Mouse (Mus musculus): ENCODE data around the gene Farp1. TPM values are rescaled to one million over a fixed set of nuclear protein-coding genes. Genes with fewer than 3 reads are reported as not detected.

Farp1 gene
- polyA plus RNA-seq, 2 experiments: 43.3 to 78.5 TPM

DNA sequence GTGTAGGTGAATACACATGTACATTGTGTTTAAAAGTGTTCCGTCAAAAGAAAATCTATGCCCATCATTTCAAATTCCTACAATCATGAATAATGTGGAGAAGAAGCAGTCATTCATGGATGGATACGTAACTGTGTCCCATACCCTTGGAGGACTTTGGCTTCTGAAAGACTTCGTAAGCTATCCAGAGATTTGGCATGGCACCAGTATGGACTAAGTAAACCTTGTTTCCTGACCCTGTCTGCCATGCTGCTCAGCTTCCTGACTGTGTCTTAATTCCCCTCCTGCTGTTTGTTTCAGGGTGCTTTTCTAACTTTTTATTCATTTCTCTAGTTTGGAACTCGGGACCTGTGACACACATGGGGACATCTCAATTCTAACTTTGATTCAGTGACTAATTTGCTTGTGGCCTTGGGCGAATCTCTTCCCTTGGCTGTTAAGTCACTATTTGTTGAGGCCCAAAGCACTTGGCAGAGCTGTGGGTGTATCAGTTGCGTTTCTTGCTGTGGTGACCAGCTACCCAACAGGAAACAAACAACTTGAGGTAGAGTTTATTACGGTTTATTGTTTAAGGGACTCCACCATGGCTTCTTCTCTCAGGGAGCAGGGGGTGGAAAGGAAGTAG lies 108.9 kb downstream of the Farp1 start:
- no peak overlapping the region for H3K27ac ChIP-seq (replicated peaks; ENCODE audit: low read depth, low read length)
- TF ChIP-seq POLR2A (IDR thresholded peaks at IDR 0.05; ENCODE audit: borderline replicate concordance, extremely low read depth, insufficient read depth, insufficient read length): no peak
- peaks cover 28% of the 10 kb centered on the region for H3K4me1 ChIP-seq (ENCODE audit: control insufficient read depth, insufficient read depth, low read length)
- no peak overlapping the region for H3K4me3 ChIP-seq (replicated peaks; ENCODE audit: low read length)
- H3K9ac ChIP-seq (ENCODE audit: low read depth, low read length, severe bottlenecking): no peak overlapping the region
- no peak overlapping the region for H3K4me2 ChIP-seq (replicated peaks; ENCODE audit: low read depth, low read length, severe bottlenecking)
- no peaks in the 10 kb centered on the region for H3K27me3 ChIP-seq (ENCODE audit: control insufficient read depth, insufficient read depth, low read length)
- H3K9me3 ChIP-seq (ENCODE audit: control insufficient read depth, low read length): no peaks in the 10 kb centered on the region
- no peak for DNase-seq (ENCODE audit: low spot score)
- no peaks in the 10 kb centered on the region for H3K36me3 ChIP-seq (ENCODE audit: control insufficient read depth, insufficient read depth, low read length)
- 83% methylated on average over 7 of the region's 7 CpGs for WGBS
- ATAC-seq (ENCODE audit: low FRiP score, low read depth): no peak

DNA sequence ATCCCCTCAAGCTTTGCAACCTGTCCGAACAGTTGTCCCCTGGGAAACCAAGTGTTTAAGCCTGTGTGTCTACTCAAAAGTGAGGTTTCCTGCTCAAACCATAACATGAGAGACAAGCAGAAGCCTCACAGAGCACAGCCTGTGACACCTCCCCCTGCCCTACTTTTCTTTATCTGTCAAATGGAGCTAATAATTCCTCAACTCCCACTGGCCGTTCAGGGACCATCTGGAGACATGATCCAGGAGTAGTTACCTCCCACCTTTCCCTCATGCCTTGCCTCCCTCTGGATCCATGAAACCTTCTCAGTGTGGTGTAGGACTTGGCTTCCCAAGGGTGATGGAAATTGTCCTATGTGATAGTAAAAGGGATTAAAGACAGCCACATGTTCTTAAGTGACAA lies 109.5 kb downstream of the Farp1 start:
- WGBS: 37% methylated on average over 2 of the region's 2 CpGs

GRCm38 (mm10) chr14:121145291-121145690 lies 110.3 kb downstream of the Farp1 start:
- no peak overlapping the region for H3K27ac ChIP-seq (replicated peaks; ENCODE audit: low read depth, low read length)
- no peak overlapping the region for H3K4me2 ChIP-seq (replicated peaks; ENCODE audit: low read depth, low read length, severe bottlenecking)
- no peak for TF ChIP-seq POLR2A (IDR thresholded peaks at IDR 0.05; ENCODE audit: borderline replicate concordance, extremely low read depth, insufficient read depth, insufficient read length)
- DNase-seq (ENCODE audit: low spot score) (no peak), ATAC-seq (ENCODE audit: low FRiP score, low read depth) (no peak)
- peaks cover 21% of the 10 kb centered on the region for H3K4me1 ChIP-seq (ENCODE audit: control insufficient read depth, insufficient read depth, low read length)
- no peaks in the 10 kb centered on the region for H3K36me3 ChIP-seq (ENCODE audit: control insufficient read depth, insufficient read depth, low read length)
- H3K4me3 ChIP-seq (replicated peaks; ENCODE audit: low read length): no peak overlapping the region
- no peaks in the 10 kb centered on the region for H3K9me3 ChIP-seq (ENCODE audit: control insufficient read depth, low read length)
- 52% methylated on average over 3 of the region's 3 CpGs for WGBS
- H3K9ac ChIP-seq (ENCODE audit: low read depth, low read length, severe bottlenecking): no peak overlapping the region
- H3K27me3 ChIP-seq (ENCODE audit: control insufficient read depth, insufficient read depth, low read length): no peaks in the 10 kb centered on the region

More for the DNA sequence above, 109.5 kb downstream of the Farp1 start:
- H3K4me3 ChIP-seq (replicated peaks; ENCODE audit: low read length): no peak overlapping the region
- DNase-seq (ENCODE audit: low spot score) (no peak), ATAC-seq (ENCODE audit: low FRiP score, low read depth) (no peak)
- no peaks in the 10 kb centered on the region for H3K36me3 ChIP-seq (ENCODE audit: control insufficient read depth, insufficient read depth, low read length)
- peaks cover 28% of the 10 kb centered on the region for H3K4me1 ChIP-seq (ENCODE audit: control insufficient read depth, insufficient read depth, low read length)
- TF ChIP-seq POLR2A (IDR thresholded peaks at IDR 0.05; ENCODE audit: borderline replicate concordance, extremely low read depth, insufficient read depth, insufficient read length): no peak
- H3K27ac ChIP-seq (replicated peaks; ENCODE audit: low read depth, low read length): no peak overlapping the region
- H3K9me3 ChIP-seq (ENCODE audit: control insufficient read depth, low read length): no peaks in the 10 kb centered on the region
- H3K9ac ChIP-seq (ENCODE audit: low read depth, low read length, severe bottlenecking): no peak overlapping the region
- no peak overlapping the region for H3K4me2 ChIP-seq (replicated peaks; ENCODE audit: low read depth, low read length, severe bottlenecking)
- no peaks in the 10 kb centered on the region for H3K27me3 ChIP-seq (ENCODE audit: control insufficient read depth, insufficient read depth, low read length)

GRCm38 (mm10) chr14:121145698-121146097 lies 110.7 kb downstream of the Farp1 start:
- WGBS: 16% methylated on average over 9 of the region's 10 CpGs
- no peaks in the 10 kb centered on the region for H3K27me3 ChIP-seq (ENCODE audit: control insufficient read depth, insufficient read depth, low read length)
- no peak overlapping the region for H3K27ac ChIP-seq (replicated peaks; ENCODE audit: low read depth, low read length)
- no peak for ATAC-seq (ENCODE audit: low FRiP score, low read depth)
- no peaks in the 10 kb centered on the region for H3K36me3 ChIP-seq (ENCODE audit: control insufficient read depth, insufficient read depth, low read length)
- DNase-seq (ENCODE audit: low spot score): no peak
- no peak for TF ChIP-seq POLR2A (IDR thresholded peaks at IDR 0.05; ENCODE audit: borderline replicate concordance, extremely low read depth, insufficient read depth, insufficient read length)
- H3K4me1 ChIP-seq (ENCODE audit: control insufficient read depth, insufficient read depth, low read length): peaks cover 19% of the 10 kb centered on the region
- H3K9ac ChIP-seq (ENCODE audit: low read depth, low read length, severe bottlenecking): no peak overlapping the region
- no peaks in the 10 kb centered on the region for H3K9me3 ChIP-seq (ENCODE audit: control insufficient read depth, low read length)
- no peak overlapping the region for H3K4me3 ChIP-seq (replicated peaks; ENCODE audit: low read length)
- H3K4me2 ChIP-seq (replicated peaks; ENCODE audit: low read depth, low read length, severe bottlenecking): no peak overlapping the region

- Histone ChIP-seq H3K4me1 (ENCODE audit: control insufficient read depth, insufficient read depth, low read length) (peaks cover 23% of the 10 kb centered on the region), H3K4me3 (replicated peaks; ENCODE audit: low read length) (no peak overlapping the region), H3K4me2 (replicated peaks; ENCODE audit: low read depth, low read length, severe bottlenecking) (no peak overlapping the region), H3K9me3 (ENCODE audit: control insufficient read depth, low read length) (no peaks in the 10 kb centered on the region), H3K36me3 (ENCODE audit: control insufficient read depth, insufficient read depth, low read length) (no peaks in the 10 kb centered on the region), H3K9ac (ENCODE audit: low read depth, low read length, severe bottlenecking) (no peak overlapping the region), H3K27ac (replicated peaks; ENCODE audit: low read depth, low read length) (no peak overlapping the region), H3K27me3 (ENCODE audit: control insufficient read depth, insufficient read depth, low read length) (no peaks in the 10 kb centered on the region)
- DNase-seq (ENCODE audit: low spot score) (no peak), ATAC-seq (ENCODE audit: low FRiP score, low read depth) (no peak)
- WGBS: 59% methylated on average over 7 of the region's 7 CpGs
- TF ChIP-seq POLR2A (IDR thresholded peaks at IDR 0.05; ENCODE audit: borderline replicate concordance, extremely low read depth, insufficient read depth, insufficient read length): no peak
Measured at GRCm38 (mm10) chr14:121146213-121146612, 111.2 kb downstream of the Farp1 start.

All from limb, embryonic 14.5 days (tissue).